Mouse (Mus musculus): ENCODE results near the gene Vps26a. TPM values are rescaled to one million over a fixed set of nuclear protein-coding genes. Genes with fewer than 3 reads are reported as not detected.
"Not testable (repeated sequence)": the region's sequence is repeated elsewhere in the genome, so short reads cannot be mapped to it uniquely, and the experiment has no call there.

The Vps26a gene
- polyA plus RNA-seq, 1 experiment = 28.0 TPM

- TF ChIP-seq POLR2A (IDR thresholded peaks at IDR 0.05; ENCODE audit: borderline replicate concordance, extremely low read depth, insufficient read depth, insufficient read length, poor library complexity, severe bottlenecking) = no peak
- TF ChIP-seq CTCF (IDR thresholded peaks at IDR 0.05; ENCODE audit: borderline replicate concordance, extremely low read depth, insufficient read depth, insufficient read length) = peak; percentile 86
- peak; percentile 86 for DNase-seq (ENCODE audit: low read depth)
Measured at GRCm38 (mm10) chr10:62500088-62500915, 13.7 kb upstream of the Vps26a start.

- not testable (repeated sequence) for DNase-seq (ENCODE audit: low read depth)
Measured at GRCm38 (mm10) chr10:62491681-62492080, 5.1 kb upstream of the Vps26a start.

GRCm38 (mm10) chr10:62488266-62488665 is 1.7 kb upstream of the Vps26a start:
- DNase-seq (ENCODE audit: low read depth) = peak; percentile 82
- TF ChIP-seq CTCF (IDR thresholded peaks at IDR 0.05; ENCODE audit: borderline replicate concordance, extremely low read depth, insufficient read depth, insufficient read length) = peak; percentile 66; the same call in 1 of the 2 replicates
- no peak for TF ChIP-seq POLR2A (IDR thresholded peaks at IDR 0.05; ENCODE audit: borderline replicate concordance, extremely low read depth, insufficient read depth, insufficient read length, poor library complexity, severe bottlenecking)

GRCm38 (mm10) chr10:62485878-62486582 is 575 bp downstream of the Vps26a start:
- DNase-seq (ENCODE audit: low read depth) = peak; percentile 57
- TF ChIP-seq POLR2A (IDR thresholded peaks at IDR 0.05; ENCODE audit: borderline replicate concordance, extremely low read depth, insufficient read depth, insufficient read length, poor library complexity, severe bottlenecking) (no peak), CTCF (IDR thresholded peaks at IDR 0.05; ENCODE audit: borderline replicate concordance, extremely low read depth, insufficient read depth, insufficient read length) (no peak)

GRCm38 (mm10) chr10:62481108-62481852 is 5.3 kb downstream of the Vps26a start:
- peak; percentile 1 for DNase-seq (ENCODE audit: low read depth)
- no peak for TF ChIP-seq POLR2A (IDR thresholded peaks at IDR 0.05; ENCODE audit: borderline replicate concordance, extremely low read depth, insufficient read depth, insufficient read length, poor library complexity, severe bottlenecking)
- TF ChIP-seq CTCF (IDR thresholded peaks at IDR 0.05; ENCODE audit: borderline replicate concordance, extremely low read depth, insufficient read depth, insufficient read length) = no peak

- no peak for DNase-seq (ENCODE audit: low read depth)
- TF ChIP-seq CTCF (IDR thresholded peaks at IDR 0.05; ENCODE audit: borderline replicate concordance, extremely low read depth, insufficient read depth, insufficient read length) (no peak), POLR2A (IDR thresholded peaks at IDR 0.05; ENCODE audit: borderline replicate concordance, extremely low read depth, insufficient read depth, insufficient read length, poor library complexity, severe bottlenecking) (no peak)
Measured at GRCm38 (mm10) chr10:62476980-62477379, 9.6 kb downstream of the Vps26a start.

GRCm38 (mm10) chr10:62474944-62475343 is 11.7 kb downstream of the Vps26a start:
- no peak for DNase-seq (ENCODE audit: low read depth)
- TF ChIP-seq CTCF (IDR thresholded peaks at IDR 0.05; ENCODE audit: borderline replicate concordance, extremely low read depth, insufficient read depth, insufficient read length) (no peak), POLR2A (IDR thresholded peaks at IDR 0.05; ENCODE audit: borderline replicate concordance, extremely low read depth, insufficient read depth, insufficient read length, poor library complexity, severe bottlenecking) (no peak)

GRCm38 (mm10) chr10:62471105-62471504 is 15.5 kb downstream of the Vps26a start:
- peak; percentile 33 for DNase-seq (ENCODE audit: low read depth)
- TF ChIP-seq POLR2A (IDR thresholded peaks at IDR 0.05; ENCODE audit: borderline replicate concordance, extremely low read depth, insufficient read depth, insufficient read length, poor library complexity, severe bottlenecking) = no peak
- no peak for TF ChIP-seq CTCF (IDR thresholded peaks at IDR 0.05; ENCODE audit: borderline replicate concordance, extremely low read depth, insufficient read depth, insufficient read length)

- TF ChIP-seq POLR2A (IDR thresholded peaks at IDR 0.05; ENCODE audit: borderline replicate concordance, extremely low read depth, insufficient read depth, insufficient read length, poor library complexity, severe bottlenecking) = no peak
- TF ChIP-seq CTCF (IDR thresholded peaks at IDR 0.05; ENCODE audit: borderline replicate concordance, extremely low read depth, insufficient read depth, insufficient read length) = no peak
- no peak for DNase-seq (ENCODE audit: low read depth)
Measured at GRCm38 (mm10) chr10:62469736-62470135, 16.9 kb downstream of the Vps26a start.

GRCm38 (mm10) chr10:62461321-62461720 is 25.3 kb downstream of the Vps26a start:
- TF ChIP-seq POLR2A (IDR thresholded peaks at IDR 0.05; ENCODE audit: borderline replicate concordance, extremely low read depth, insufficient read depth, insufficient read length, poor library complexity, severe bottlenecking) (no peak), CTCF (IDR thresholded peaks at IDR 0.05; ENCODE audit: borderline replicate concordance, extremely low read depth, insufficient read depth, insufficient read length) (no peak)
- no peak for DNase-seq (ENCODE audit: low read depth)

GRCm38 (mm10) chr10:62452001-62452400 is 34.6 kb downstream of the Vps26a start:
- not testable (repeated sequence) for DNase-seq (ENCODE audit: low read depth)

Data from brain, embryonic 14.5 days (tissue).